In genomic region chr15:82184656-82185055, GRCm38 (mm10) we compare ENCODE assay signal across 15 mouse cellular contexts. TPM values are rescaled to one million over a fixed set of nuclear protein-coding genes. Genes with fewer than 3 reads are reported as not detected.
DNase-seq lines count a peak whose midpoint lies in the region; ATAC-seq and TF ChIP-seq lines count a peak whose summit lies in the region.
"Had no signal": no experiment of that assay in that cellular context is flagged by ENCODE, and none has a peak within 500 bp of the region (broad histone marks: within the 10 kb centered on the region; RNA-seq: fewer than 3 reads in every experiment).

No protein-coding gene starts in this region.

- 73% methylated on average over 10 of the region's 10 CpGs for WGBS in heart, embryonic 13.5 days
- WGBS in intestine, embryonic 15.5 days, result 76% methylated on average over 10 of the region's 10 CpGs

- ATAC-seq in heart, embryonic 13.5 days (ENCODE audit: extremely low read depth, insufficient number of reproducible peaks, low FRiP score, low TSS enrichment), result no peak
- peak; percentile 2 for ATAC-seq in Patski
- ATAC-seq in intestine, embryonic 15.5 days, result peak; percentile 16; the same call in 1 of the 2 replicates
- ATAC-seq: CD4-positive, CD25-positive, alpha-beta regulatory T cell, adult 4 months had no signal

- H3K4me3 ChIP-seq in heart, embryonic 13.5 days, result no peak overlapping the region
- H3K4me3 ChIP-seq in intestine, embryonic 15.5 days (replicated peaks), result no peak overlapping the region
- H3K4me3 ChIP-seq: embryonic facial prominence, embryonic 13.5 days; myocyte had no signal

- no peak for TF ChIP-seq CTCF in Patski (IDR thresholded peaks at IDR 0.05)

- CTCF ChIA-PET in Patski (lab: Charles Lee), result interaction anchor here (1.6 to 1.7 kb wide), 2 partner anchors 15 to 124 kb away, joined by 4 read pairs; no protein-coding TSS in a partner anchor

- H3K27me3 ChIP-seq in heart, embryonic 13.5 days (replicated peaks), result 0 out of 2 replicates have a peak, but pooled peaks cover 16% of the 10 kb centered on the region
- H3K27me3 ChIP-seq in Patski, result no peaks in the 10 kb centered on the region
- no peaks in the 10 kb centered on the region for H3K27me3 ChIP-seq in intestine, embryonic 15.5 days (replicated peaks)
- H3K27me3 ChIP-seq: embryonic facial prominence, embryonic 13.5 days had no signal

- peak overlapping the region; percentile 51 for H3K27ac ChIP-seq in heart, embryonic 13.5 days (replicated peaks)
- no peak overlapping the region for H3K27ac ChIP-seq in intestine, embryonic 15.5 days
- H3K27ac ChIP-seq: embryonic facial prominence, embryonic 13.5 days; macrophage had no signal

- in situ Hi-C loops in Patski (cut with MboI; ENCODE audit: low pct_unique_long_range_greater_than_20kb), result no loop called here

- H3K4me2 ChIP-seq in heart, embryonic 13.5 days, result peak overlapping the region; percentile 38; the same call in 1 of the 2 replicates
- no peak overlapping the region for H3K4me2 ChIP-seq in intestine, embryonic 15.5 days (replicated peaks)
- H3K4me2 ChIP-seq: embryonic facial prominence, embryonic 13.5 days had no signal

- no peak overlapping the region for H3K9ac ChIP-seq in heart, embryonic 13.5 days
- H3K9ac ChIP-seq in intestine, embryonic 15.5 days, result no peak overlapping the region

- H3K36me3 ChIP-seq in heart, embryonic 13.5 days, result peaks cover 90% of the 10 kb centered on the region
- H3K36me3 ChIP-seq in intestine, embryonic 15.5 days, result peaks cover 80% of the 10 kb centered on the region

- POLR2A ChIA-PET in Patski (lab: Charles Lee), result interaction anchor here (1.3 kb wide), 1 partner anchor 37 kb away, joined by 3 read pairs; the partner anchor contains the start of gene Srebf2

- peaks cover 70% of the 10 kb centered on the region for H3K4me1 ChIP-seq in heart, embryonic 13.5 days
- H3K4me1 ChIP-seq in intestine, embryonic 15.5 days (replicated peaks), result peaks cover 13% of the 10 kb centered on the region
- H3K4me1 ChIP-seq: embryonic facial prominence, embryonic 13.5 days had no signal

- DNase-seq in heart, adult 9 months (ENCODE audit: low spot score in 2 of 2), result no peak
- no peak for DNase-seq in Patski (ENCODE audit: low read depth, low spot score)
- peak; percentile 76 to 87 for DNase-seq in kidney, postnatal 36 days
- DNase-seq in frontal cortex, postnatal 14 days (ENCODE audit: low spot score in 2 of 2), result no peak
- DNase-seq in adrenal gland, postnatal 25 days, result no peak
- DNase-seq in left cerebral cortex, adult 11 months (ENCODE audit: low spot score), result no peak
- DNase-seq: thymus, postnatal 25 days had no signal

- peaks cover 7% of the 10 kb centered on the region; the same call in 1 of the 2 replicates for H3K9me3 ChIP-seq in heart, embryonic 13.5 days
- no peaks in the 10 kb centered on the region for H3K9me3 ChIP-seq in intestine, embryonic 15.5 days

RNA-seq across cellular contexts. Expression of gene Shisa8, which starts 28.0 kb away (rescaled TPM):
- 0.17 and 0.21 TPM in 2 replicates for polyA plus RNA-seq in heart, embryonic 13.5 days (2015; fragmentation: Nextera tagmentation; extraction: Ambion mirVana)
- polyA plus RNA-seq in Patski (2021), result 0.09 TPM
- 0.10 and 0.15 TPM in 2 replicates for polyA plus RNA-seq in intestine, embryonic 15.5 days (2015; fragmentation: Nextera tagmentation; extraction: Ambion mirVana)
- 0.24 and 0.48 TPM in 2 replicates for total RNA-seq in adrenal gland, postnatal 25 days (2021)
- total RNA-seq: gastrocnemius, adult 18-20 months had no signal
- polyA plus RNA-seq: CD4-positive, CD25-positive, alpha-beta regulatory T cell, adult 4 months; macrophage had no signal

RNA-seq across cellular contexts. Expression of gene Srebf2, which starts 37.7 kb away (rescaled TPM):
- polyA plus RNA-seq in heart, embryonic 13.5 days (2015; fragmentation: Nextera tagmentation; extraction: Ambion mirVana), result 89.4 and 92.6 TPM in 2 replicates
- 84.6 TPM for polyA plus RNA-seq in Patski (2021)
- polyA plus RNA-seq in intestine, embryonic 15.5 days (2015; fragmentation: Nextera tagmentation; extraction: Ambion mirVana), result 163 and 172 TPM in 2 replicates
- 85.2 and 95.5 TPM in 2 replicates for total RNA-seq in adrenal gland, postnatal 25 days (2021)

RNA-seq across cellular contexts. Expression of gene Tnfrsf13c, which starts 39.5 kb away (rescaled TPM):
- polyA plus RNA-seq in heart, embryonic 13.5 days (2015; fragmentation: Nextera tagmentation; extraction: Ambion mirVana), result 0.15 TPM in 1 of 2 replicates, not detected in the other
- polyA plus RNA-seq in Patski (2021), result 0.03 TPM
- 0.25 TPM in 1 of 2 replicates, not detected in the other for polyA plus RNA-seq in intestine, embryonic 15.5 days (2015; fragmentation: Nextera tagmentation; extraction: Ambion mirVana)
- 0.21 TPM in 1 of 2 replicates, not detected in the other for total RNA-seq in adrenal gland, postnatal 25 days (2021)
- total RNA-seq: gastrocnemius, adult 18-20 months had no signal
- polyA plus RNA-seq: limb, embryonic 11.5 days had no signal

RNA-seq across cellular contexts. Expression of gene Ccdc134, which starts 56.9 kb away (rescaled TPM):
- 9.0 and 9.6 TPM in 2 replicates for polyA plus RNA-seq in heart, embryonic 13.5 days (2015; fragmentation: Nextera tagmentation; extraction: Ambion mirVana)
- polyA plus RNA-seq in Patski (2021), result 18.0 TPM
- polyA plus RNA-seq in intestine, embryonic 15.5 days (2015; fragmentation: Nextera tagmentation; extraction: Ambion mirVana), result 12.0 and 12.6 TPM in 2 replicates
- 11.2 and 11.3 TPM in 2 replicates for total RNA-seq in adrenal gland, postnatal 25 days (2021)

RNA-seq across cellular contexts. Expression of gene Cenpm, which starts 59.9 kb away (rescaled TPM):
- polyA plus RNA-seq in heart, embryonic 13.5 days (2015; fragmentation: Nextera tagmentation; extraction: Ambion mirVana), result 61.5 and 71.1 TPM in 2 replicates
- polyA plus RNA-seq in Patski (2021), result 17.7 TPM
- 46.0 and 49.1 TPM in 2 replicates for polyA plus RNA-seq in intestine, embryonic 15.5 days (2015; fragmentation: Nextera tagmentation; extraction: Ambion mirVana)
- total RNA-seq in adrenal gland, postnatal 25 days (2021), result 5.9 and 7.5 TPM in 2 replicates
- total RNA-seq: gastrocnemius, adult 18-20 months had no signal

Comparison
In these comparisons a context has a peak if more than half of its experiments do, and no peak if none do; other contexts are left out.
1. DNase-seq: peak in kidney, postnatal 36 days (2 of 2); none in heart, adult 9 months (0 of 2), Patski (single experiment), frontal cortex, postnatal 14 days (0 of 2), adrenal gland, postnatal 25 days (single experiment) and left cerebral cortex, adult 11 months (single experiment).